Mouse (Mus musculus) fat pad, adult 2 months (tissue): ENCODE data around the gene Trim14.

Source experiments
- DNase-seq: peaks from one replicate; pipeline ENCODE4 v3.0.0-alpha.2; 2011; ENCODE audit warnings: low read depth, low spot score; ENCODE audit errors: extremely low read depth

Gene Trim14

DNA sequence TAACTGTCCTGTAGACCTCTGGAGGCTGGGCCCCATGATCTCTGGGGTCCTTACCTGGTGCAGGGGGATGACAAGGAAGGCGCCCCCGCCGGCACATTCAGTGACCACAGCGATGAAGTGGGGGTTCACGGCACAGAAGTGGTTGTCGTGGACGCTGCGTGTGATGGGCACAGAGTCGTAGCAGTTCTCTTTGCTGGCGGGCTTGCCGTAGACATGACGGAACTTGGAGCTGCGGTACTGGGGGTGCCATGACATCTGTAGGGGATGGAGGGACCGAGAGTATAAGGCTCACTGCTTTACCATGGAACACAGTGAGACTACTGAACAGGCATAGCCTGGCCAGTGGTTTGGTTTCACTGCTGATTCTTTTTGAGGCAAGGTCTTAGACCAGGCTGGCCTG lies 26.9 kb upstream of the Trim14 start:
- no peak for DNase-seq

DNA sequence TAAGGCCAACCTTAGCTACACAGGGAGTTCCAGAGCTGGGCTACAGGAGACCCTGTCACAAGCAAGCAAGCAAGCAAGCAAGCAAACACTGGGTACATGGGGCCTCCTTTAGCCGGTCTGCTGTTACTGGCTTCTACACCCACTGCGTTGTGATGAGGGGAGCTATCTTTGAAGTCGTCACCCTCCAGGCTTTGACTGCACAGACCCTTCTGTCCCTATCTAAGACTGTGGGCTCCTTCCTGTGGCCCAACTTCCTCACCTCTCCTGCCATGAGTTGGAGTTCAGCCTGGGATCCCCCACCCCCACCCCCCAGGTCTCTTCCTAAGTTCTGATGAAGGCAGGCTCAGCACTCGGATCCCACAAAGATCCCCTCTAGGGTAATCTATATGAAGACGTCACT lies 26.1 kb upstream of the Trim14 start:
- no peak for DNase-seq

DNA sequence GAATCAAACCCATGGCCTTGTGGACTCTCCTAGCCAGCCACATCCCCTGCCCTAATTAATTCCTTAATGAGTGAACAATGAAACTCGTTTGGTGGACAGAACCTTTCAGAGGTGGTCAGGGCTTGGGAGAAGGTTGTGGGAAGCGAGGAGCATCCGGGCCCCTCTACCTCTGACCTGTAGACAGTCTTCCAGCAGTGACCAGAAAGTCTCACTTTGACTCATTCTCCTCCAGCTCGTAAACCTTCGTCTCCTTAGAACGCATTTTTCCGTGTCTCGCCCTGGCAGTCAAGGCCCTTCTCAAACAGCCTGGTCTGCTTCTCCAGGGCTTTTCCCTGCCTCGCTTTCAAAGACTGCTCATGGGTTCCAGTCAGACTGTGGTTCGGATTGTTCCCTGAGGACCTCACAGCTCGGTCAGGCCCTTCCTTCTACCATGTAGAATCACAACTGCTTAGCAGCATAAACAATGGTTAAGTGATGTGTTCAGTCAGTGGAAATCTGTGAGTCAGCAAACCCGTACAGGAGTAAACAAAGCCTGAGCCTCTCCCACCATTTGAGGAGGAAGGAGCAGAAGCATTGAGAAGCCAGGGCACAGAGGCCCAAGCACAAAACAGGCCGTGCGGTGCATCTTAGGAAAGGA lies 24.2 kb upstream of the Trim14 start:
- DNase-seq = no peak

- no peak for DNase-seq
These were observed 23.0 kb upstream of the Trim14 start for GRCm38 (mm10) chr4:46558672-46559667.

GRCm38 (mm10) chr4:46556933-46557332 lies 21.0 kb upstream of the Trim14 start:
- DNase-seq = no peak

DNA sequence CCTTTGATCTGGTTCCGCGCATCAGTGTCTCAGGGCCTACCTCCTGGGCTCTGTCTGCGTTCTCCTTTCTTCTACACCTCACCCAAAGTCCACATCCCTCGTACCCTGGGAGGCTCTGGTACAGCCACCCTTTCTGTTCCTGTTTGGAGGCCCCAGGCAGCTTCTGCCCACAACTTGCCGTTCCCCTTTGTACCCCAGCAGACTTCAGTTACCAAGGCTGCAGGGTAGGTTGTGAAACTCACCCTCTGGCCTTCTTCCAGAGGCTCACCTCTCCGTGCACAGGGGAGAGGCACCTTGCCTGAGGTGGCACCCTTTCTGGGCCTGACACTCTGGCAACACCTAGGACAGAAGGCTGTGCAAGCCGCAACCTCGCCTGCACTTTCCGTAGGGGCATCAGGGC lies 19.8 kb upstream of the Trim14 start:
- DNase-seq = peak; percentile 69

DNA sequence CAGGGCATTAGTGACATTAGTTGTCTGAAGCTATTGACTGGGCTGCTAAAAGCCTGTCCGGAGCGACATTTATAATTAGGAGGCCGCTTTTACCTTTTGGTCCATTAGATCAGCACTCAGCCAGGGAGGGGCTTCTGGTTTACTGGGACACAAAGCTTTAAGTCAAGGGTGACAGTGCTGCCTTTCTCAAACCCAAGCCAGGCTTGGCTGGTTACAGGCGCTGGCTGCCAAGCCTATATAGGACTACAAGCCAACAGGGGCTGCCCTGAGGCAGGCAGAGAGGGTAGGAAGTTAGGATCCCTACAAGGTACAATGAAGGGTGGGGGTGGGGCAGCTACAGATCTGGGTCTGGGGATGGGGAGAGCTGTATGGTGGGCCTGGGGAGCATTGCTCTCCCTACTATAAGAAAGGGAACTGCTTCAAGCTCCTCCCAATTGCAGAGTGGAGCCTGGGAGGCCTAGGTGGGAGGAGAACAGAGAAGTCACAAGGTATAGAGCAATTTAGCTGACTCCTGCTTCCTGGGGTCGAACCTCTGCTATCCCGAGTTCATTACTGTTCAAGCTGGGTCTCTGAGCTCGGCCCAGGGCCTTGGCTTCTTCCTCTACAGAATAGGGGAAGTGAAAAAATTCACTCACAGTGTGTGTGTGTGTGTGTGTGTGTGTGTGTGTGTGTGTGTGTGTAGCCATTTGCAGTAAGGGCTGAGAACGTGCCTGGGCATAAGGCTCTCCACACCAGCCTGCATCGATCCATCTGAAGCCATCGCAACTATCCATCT lies 18.5 kb upstream of the Trim14 start:
- DNase-seq = no peak

- DNase-seq = no peak
These were observed 17.9 kb upstream of the Trim14 start for GRCm38 (mm10) chr4:46553864-46554263.

DNA sequence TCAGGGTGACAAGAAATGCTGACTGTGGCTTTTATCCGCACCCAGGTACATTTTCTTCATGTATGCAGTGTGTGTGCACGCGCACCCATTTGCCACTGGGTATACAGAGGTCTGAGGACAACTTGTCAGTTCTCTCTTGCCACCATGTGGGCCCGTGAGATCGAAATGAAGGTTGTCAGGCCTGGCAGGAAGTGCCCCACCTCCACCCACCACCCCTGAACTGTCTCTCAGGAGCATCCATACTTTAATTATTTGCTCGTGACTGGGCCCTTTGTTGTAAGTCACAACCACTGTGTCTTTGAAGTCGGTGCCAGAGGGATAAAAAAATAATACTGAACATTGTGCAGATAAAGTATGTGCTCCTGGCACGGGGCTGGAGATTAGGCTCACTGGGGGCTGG lies 14.5 kb upstream of the Trim14 start:
- no peak for DNase-seq

DNA sequence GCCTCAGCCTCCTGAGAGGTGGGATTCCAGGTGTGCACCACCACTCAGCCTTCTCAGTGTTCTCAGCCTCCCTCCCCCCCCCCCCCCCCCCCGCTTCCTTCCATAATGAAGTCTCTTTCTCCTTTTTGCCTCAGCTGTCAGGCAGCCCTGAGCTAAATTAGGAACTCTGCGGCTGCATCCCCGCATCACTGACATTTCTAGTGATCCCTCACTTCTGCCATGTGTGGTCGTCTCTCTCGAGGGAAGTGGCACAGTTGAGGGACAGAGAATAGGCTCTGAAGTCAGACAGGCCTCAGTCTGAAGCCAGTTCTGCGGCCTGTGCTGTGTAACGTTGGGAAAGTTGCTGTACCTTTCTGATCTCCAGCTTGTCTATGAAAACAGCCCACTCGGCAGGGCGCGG lies 14.0 kb upstream of the Trim14 start:
- no peak for DNase-seq

GRCm38 (mm10) chr4:46546709-46547108 lies 10.8 kb upstream of the Trim14 start:
- no peak for DNase-seq

DNA sequence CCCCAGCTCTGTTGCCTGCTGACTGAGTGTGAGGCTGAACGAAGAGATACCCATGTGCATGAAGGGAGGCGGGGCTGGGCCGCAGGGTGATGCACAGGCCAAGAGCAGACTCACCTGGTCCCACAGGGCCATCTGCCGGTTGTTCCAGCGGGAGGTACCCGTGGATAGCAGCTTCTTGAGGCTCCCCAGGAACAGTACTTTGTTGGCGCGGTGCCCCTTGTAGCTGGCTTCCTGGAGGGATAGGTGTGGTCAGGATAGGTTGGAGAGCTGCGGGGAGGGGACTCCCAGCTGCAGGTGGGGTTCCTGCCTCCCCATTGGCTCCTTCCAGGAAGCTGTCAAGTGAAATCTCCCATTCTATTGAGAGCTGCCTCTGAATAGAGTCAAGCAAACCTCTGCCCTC lies 9.6 kb upstream of the Trim14 start:
- no peak for DNase-seq

DNA sequence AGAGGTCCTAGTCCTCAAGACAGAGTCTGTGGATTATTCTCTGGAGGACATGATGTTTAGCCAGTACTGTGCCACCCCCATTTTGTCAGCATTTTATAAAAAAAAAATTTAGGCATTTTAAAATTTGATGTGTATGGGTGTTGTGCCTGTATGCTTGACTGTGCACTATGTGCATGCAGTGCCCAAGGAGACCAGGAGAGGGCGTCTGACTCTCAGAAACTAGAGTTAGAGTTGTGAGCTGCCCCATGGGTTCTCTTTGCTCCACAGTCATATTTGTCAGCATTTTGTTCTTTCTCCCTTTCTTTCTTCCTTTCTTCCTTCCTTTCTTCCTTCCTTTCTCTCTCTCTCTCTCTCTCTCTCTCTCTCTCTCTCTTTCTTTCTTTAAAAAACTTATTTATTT lies 8.4 kb upstream of the Trim14 start:
- no peak for DNase-seq

DNA sequence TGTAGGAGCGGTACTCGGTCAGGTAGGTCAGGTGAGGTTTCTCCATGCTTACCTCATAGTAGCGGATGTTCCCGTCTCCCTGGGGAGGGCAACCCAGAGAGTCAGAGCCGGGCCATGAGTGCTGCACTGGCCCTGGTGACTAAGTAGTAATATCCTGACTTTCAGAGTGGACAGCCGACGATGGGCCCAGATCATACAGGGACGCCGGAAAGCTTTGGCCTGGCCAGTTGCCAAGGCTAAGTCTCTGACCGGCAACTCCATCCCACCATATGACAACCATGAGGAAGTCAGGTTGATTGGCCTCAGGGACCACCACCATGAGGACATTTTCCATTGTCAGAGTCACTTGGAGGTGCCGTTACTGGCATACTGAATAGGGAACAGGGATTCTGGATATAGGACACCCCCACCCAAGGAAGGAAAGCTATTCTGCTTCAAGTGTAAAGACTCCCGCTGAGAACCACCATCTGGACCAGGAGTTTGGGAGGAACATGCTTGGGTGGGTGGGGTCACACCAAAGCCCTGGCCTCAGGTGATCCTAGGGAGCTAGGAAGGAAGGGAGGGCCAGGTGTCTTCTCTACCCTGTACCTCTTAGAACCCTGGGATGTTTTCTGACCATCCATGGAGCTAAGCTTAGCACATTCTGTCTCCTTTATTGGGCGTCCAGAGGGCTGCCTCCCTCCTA lies 7.6 kb upstream of the Trim14 start:
- DNase-seq = no peak

DNA sequence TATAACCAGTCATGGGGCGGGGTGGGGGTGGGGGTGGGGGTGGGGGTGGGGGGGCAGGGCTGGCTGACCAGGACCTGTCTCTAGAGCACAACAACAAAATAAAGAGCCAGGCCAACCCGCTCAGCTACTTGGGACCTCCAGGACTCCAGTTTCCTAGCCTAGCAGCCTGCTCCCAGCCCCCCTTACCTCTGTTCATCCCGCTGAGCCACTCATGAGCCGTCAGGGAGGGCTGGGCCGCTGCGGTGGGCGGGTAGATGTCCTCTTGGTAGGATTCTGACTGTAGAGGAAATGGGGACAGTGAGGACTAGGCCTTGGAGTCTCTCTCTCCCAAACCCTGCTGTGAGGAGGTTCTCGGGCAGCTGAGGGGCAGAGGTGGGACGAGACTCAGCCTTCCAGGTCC lies 5.8 kb upstream of the Trim14 start:
- no peak for DNase-seq

- DNase-seq = no peak
These were observed 3.2 kb upstream of the Trim14 start for GRCm38 (mm10) chr4:46539167-46539566.

GRCm38 (mm10) chr4:46535094-46535830 lies 679 bp downstream of the Trim14 start:
- no peak for DNase-seq

DNA sequence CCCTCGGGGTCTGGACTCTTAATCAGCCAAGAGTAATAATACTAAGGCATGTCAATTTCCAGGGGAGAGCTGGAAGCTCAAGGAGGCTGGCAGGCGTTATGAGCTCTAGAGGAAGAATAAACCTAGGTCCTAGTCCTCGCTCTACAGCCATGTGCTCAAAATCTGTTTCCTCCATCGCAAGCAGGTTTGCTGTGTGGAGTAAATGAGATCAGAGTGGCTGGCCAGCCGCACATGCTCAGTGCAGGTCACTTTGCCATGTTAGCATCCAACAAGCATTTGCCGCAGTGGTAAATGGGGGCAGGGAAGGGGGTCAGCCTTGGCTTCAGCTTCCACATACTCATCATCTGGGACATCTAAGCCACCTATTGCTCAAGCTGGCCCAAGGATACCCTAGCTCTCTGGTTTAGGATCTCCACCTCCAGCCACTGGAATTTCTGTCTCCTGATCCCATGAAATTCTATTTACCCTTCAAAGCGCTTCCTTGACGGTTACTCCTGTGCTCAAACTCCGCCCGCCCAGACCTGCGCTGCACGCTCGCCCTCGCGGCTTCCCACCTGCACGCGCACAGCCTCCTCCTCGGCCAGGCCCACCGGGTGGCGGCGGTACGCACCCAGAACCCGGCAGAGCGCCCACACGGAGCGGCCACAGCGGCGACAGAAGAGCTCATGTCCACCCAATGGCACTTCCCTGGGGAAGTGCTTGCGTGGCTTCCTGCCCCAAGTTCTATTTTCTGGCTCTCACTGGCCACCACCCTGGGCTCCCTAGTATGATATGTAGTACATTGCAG lies 1.8 kb downstream of the Trim14 start:
- no peak for DNase-seq

GRCm38 (mm10) chr4:46532926-46533325 lies 3.0 kb downstream of the Trim14 start:
- no peak for DNase-seq

DNA sequence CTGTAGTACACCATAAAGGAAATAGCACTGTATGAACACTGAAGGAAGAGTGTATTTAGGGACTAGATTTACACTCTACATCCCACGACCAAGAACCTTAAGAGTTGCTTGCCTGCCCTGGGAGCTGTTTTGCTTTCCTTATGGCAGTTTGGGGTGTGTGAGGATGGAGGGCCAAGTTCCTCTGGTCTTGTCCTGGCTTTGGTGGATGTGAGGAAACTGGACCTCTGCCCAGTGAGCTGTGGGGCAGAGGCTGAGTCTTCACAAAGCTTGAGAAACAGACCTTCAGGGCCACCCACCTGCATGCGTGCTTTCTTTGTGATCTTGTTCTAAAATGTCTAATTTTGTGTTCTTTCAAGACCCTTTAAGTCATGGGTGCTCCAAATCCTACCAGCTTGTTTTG lies 3.4 kb downstream of the Trim14 start:
- no peak for DNase-seq
